Mouse (Mus musculus) gastrocnemius, adult 2 months (tissue): ENCODE results near the gene Arhgef28. TPM values are rescaled to one million over a fixed set of nuclear protein-coding genes. Genes with fewer than 3 reads are reported as not detected.
A peak's percentile ranks its signal among the peaks of the same experiment; 100 is the strongest.

ENCODE experiments used
- DNase-seq: peaks from one replicate; pipeline ENCODE4 v3.0.0; 2022
- H3K27ac ChIP-seq: fragments of 200-600 bp; 2 replicates; pipeline ENCODE4 v1.8.1; 2022; ENCODE audit warnings: mild to moderate bottlenecking
- H3K4me3 ChIP-seq: fragments of 200-600 bp; 2 replicates; pipeline ENCODE4 v1.8.1; 2022; ENCODE audit warnings: mild to moderate bottlenecking, moderate library complexity
- CTCF ChIP-seq: fragments of 200-600 bp; IDR thresholded peaks from 2 replicates; pipeline ENCODE4 v1.8.1; 2022; ENCODE audit warnings: antibody characterized with exemption, mild to moderate bottlenecking, moderate library complexity
- intact Hi-C: fragments of 180-260 bp; cut with DNase I; formaldehyde crosslinking; loops from one replicate; pipeline ENCODE4 v1.15.1; 2025
- long read RNA-seq, 2 experiments: library from polyadenylated mRNA; stranded (forward); transcript quantifications; one replicate each; pipeline ENCODE4 v2.0.0; 2021
- total RNA-seq, 2 experiments: library from RNA; stranded (reverse); gene quantifications; 2 replicates each; pipeline ENCODE4 v1.2.3; 2021

The Arhgef28 gene
- 1 to 10 TPM; 2.8 to 3.3 TPM for total RNA-seq
- long read RNA-seq, experiment 1, partial matches to known transcripts, result 1 of 3 reads
- long read RNA-seq, experiment 1, other reads (novel, unspliced or antisense), result 2 of 3 reads
- long read RNA-seq, experiment 2, partial matches to known transcripts, result 0 of 3 reads
- long read RNA-seq, experiment 2, other reads (novel, unspliced or antisense), result 3 of 3 reads

- TF ChIP-seq CTCF, result peak; percentile 65
- peak; percentile 90 for DNase-seq
- intact Hi-C loops, result loop anchor here (5.0 kb wide), 1 partner anchor 174 kb away; no protein-coding TSS in a partner anchor
These were observed at the start of gene Arhgef28 for GRCm38 (mm10) chr13:98205771-98206545. Gene Arhgef28 (minus strand): TSS chr13:98206439.

GRCm38 (mm10) chr13:98254921-98255320, 48.7 kb upstream of the Arhgef28 start:
- DNase-seq, result no peak
- no peak for TF ChIP-seq CTCF
- H3K4me3 ChIP-seq, result no peak overlapping the region
- H3K27ac ChIP-seq, result no peak overlapping the region
- intact Hi-C loops, result no loop called here

More at GRCm38 (mm10) chr13:98205771-98206545, at the start of gene Arhgef28:
- H3K27ac ChIP-seq, result peak within 1 kb of the TSS; percentile 85
- peak within 1 kb of the TSS; percentile 88 for H3K4me3 ChIP-seq

GRCm38 (mm10) chr13:98249594-98249993, 43.4 kb upstream of the Arhgef28 start:
- no peak for DNase-seq
- intact Hi-C loops, result no loop called here
- TF ChIP-seq CTCF, result no peak
- no peak overlapping the region for H3K4me3 ChIP-seq
- H3K27ac ChIP-seq, result no peak overlapping the region

- intact Hi-C loops, result no loop called here
These were observed 39.1 kb upstream of the Arhgef28 start for GRCm38 (mm10) chr13:98245386-98245785.

GRCm38 (mm10) chr13:98244571-98245350, 38.5 kb upstream of the Arhgef28 start:
- no peak for TF ChIP-seq CTCF
- no peak overlapping the region for H3K4me3 ChIP-seq
- H3K27ac ChIP-seq, result no peak overlapping the region
- intact Hi-C loops, result no loop called here
- DNase-seq, result no peak

More at GRCm38 (mm10) chr13:98245386-98245785, 39.1 kb upstream of the Arhgef28 start:
- H3K4me3 ChIP-seq, result no peak overlapping the region
- no peak for TF ChIP-seq CTCF
- DNase-seq, result no peak
- H3K27ac ChIP-seq, result no peak overlapping the region

- intact Hi-C loops, result no loop called here
- no peak overlapping the region for H3K27ac ChIP-seq
- TF ChIP-seq CTCF, result no peak
- no peak for DNase-seq
- no peak overlapping the region for H3K4me3 ChIP-seq
These were observed 35.5 kb upstream of the Arhgef28 start for GRCm38 (mm10) chr13:98241531-98242282.

- Histone ChIP-seq H3K4me3 (no peak overlapping the region), H3K27ac (no peak overlapping the region)
- intact Hi-C loops, result loop anchor here (1.0 kb wide), 1 partner anchor 209 kb away; no protein-coding TSS in a partner anchor
- peak; percentile 94 for TF ChIP-seq CTCF
- peak; percentile 56 for DNase-seq
These were observed 33.9 kb upstream of the Arhgef28 start for GRCm38 (mm10) chr13:98239978-98240641.

- H3K27ac ChIP-seq, result no peak overlapping the region
- DNase-seq, result no peak
- intact Hi-C loops, result no loop called here
- no peak overlapping the region for H3K4me3 ChIP-seq
- no peak for TF ChIP-seq CTCF
These were observed 29.2 kb upstream of the Arhgef28 start for GRCm38 (mm10) chr13:98235451-98235850.

GRCm38 (mm10) chr13:98230511-98230910, 24.3 kb upstream of the Arhgef28 start:
- no peak for TF ChIP-seq CTCF
- intact Hi-C loops, result no loop called here
- Histone ChIP-seq H3K4me3 (no peak overlapping the region), H3K27ac (no peak overlapping the region)
- no peak for DNase-seq

GRCm38 (mm10) chr13:98226225-98226624, 20.0 kb upstream of the Arhgef28 start:
- Histone ChIP-seq H3K4me3 (no peak overlapping the region), H3K27ac (no peak overlapping the region)
- intact Hi-C loops, result no loop called here
- no peak for DNase-seq
- no peak for TF ChIP-seq CTCF

GRCm38 (mm10) chr13:98222848-98223247, 16.6 kb upstream of the Arhgef28 start:
- intact Hi-C loops, result loop anchor here (1.0 kb wide), 1 partner anchor 192 kb away; no protein-coding TSS in a partner anchor
- Histone ChIP-seq H3K27ac (no peak overlapping the region), H3K4me3 (peak overlapping the region; percentile 57)
- DNase-seq, result peak; percentile 41
- peak; percentile 82 for TF ChIP-seq CTCF

- DNase-seq, result no peak
- TF ChIP-seq CTCF, result no peak
- intact Hi-C loops, result no loop called here
These were observed 3.9 kb upstream of the Arhgef28 start for GRCm38 (mm10) chr13:98210137-98210536.

More at GRCm38 (mm10) chr13:98210137-98210536, 3.9 kb upstream of the Arhgef28 start:
- no peak overlapping the region for H3K4me3 ChIP-seq
- no peak overlapping the region for H3K27ac ChIP-seq
